Mouse (Mus musculus) CD4-positive, CD25-positive, alpha-beta regulatory T cell, adult 4 months (primary cell): ENCODE results near the gene Plce1. TPM values are rescaled to one million over a fixed set of nuclear protein-coding genes. Genes with fewer than 3 reads are reported as not detected.

ENCODE experiments used
- ATAC-seq: one replicate; pipeline ENCODE4 v1.8.0; 2017
- polyA plus RNA-seq, 2 experiments: library from polyadenylated mRNA; unstranded; fragments of 100-300 nt; shearing (Covaris generic); gene quantifications; one replicate each; pipeline ENCODE4 v1.2.1; 2017

The Plce1 gene
- polyA plus RNA-seq, 2 experiments from 2014 or later = 0.09 to 0.20 TPM

DNA sequence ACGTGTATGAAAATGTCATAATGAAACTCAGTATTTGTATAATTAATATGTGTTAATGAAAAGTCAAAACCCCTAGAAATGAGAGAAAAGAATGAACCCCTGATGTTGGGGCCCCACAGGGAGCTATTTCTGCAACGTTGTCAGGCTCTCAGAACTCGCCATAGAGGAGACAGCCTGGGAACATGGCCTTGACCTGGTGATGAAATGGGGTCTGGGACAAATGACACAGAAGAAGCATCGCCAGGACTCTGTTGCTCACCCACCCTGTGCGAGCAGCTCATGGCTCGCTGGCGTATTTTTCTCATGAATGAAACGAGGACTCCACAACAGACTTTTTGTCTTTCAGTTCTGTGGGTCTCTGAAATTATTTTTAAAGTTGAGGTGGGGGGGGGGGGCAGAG lies 109.0 kb downstream of the Plce1 start:
- no peak for ATAC-seq

DNA sequence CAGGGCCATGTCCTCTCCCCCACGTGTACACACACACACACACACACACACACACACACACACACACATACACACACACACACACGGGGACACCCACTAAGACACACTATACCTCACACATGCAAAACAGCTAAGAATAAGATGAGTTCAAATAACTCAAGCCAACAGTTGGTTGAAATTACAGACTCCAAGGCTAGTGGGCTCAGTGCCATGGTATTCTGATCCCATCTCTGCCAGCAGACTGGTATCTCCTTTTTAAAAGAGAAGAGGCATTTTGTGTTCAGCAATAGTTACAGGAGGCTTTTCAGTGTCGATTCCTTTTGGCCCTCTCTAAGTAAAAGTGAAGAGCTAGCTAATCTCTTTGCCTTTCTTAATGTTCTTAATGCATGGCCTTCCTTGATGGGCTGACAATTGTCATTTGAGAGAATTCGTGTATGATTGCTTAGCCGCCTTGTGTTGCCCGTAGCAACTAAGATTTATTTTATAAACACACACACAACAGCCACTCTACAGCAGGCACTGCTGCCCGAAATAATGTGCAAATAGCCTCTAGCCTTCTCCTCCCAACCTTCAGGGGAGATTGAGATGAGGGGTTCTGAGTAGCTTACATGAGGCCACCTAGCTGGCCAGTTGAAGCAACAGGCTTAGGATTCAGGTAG lies 111.8 kb downstream of the Plce1 start:
- ATAC-seq = no peak

DNA sequence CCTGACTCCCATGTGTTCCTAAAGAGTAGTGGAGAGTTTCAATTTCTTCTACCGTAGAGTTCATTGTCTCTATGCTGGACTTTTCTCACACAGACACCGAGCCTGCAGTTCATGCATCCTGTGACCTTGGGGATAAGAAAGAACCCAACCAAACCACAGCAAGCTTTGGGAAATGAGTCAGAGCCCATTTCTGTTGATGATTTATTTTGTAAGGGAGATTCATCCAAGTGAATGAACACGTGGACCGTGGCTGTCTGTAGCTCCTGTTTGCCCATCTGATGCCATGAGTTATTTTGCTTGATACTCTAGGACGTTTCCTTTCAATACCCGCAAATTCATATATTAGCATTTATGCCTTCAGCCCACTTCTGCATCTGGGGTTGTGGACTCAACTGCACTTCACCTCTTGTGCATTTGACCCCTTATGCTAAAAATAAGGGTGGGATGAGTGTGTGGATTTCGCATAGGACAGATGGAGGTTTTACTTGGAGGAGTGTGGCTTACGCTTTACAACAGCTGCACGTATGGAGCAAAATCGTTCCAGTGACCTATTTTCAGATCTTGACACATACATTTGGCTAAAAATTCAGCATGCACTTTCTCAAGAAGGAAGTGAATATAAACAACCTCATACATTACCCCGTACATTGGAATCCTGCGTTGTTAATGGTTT lies 112.5 kb downstream of the Plce1 start:
- ATAC-seq = no peak

DNA sequence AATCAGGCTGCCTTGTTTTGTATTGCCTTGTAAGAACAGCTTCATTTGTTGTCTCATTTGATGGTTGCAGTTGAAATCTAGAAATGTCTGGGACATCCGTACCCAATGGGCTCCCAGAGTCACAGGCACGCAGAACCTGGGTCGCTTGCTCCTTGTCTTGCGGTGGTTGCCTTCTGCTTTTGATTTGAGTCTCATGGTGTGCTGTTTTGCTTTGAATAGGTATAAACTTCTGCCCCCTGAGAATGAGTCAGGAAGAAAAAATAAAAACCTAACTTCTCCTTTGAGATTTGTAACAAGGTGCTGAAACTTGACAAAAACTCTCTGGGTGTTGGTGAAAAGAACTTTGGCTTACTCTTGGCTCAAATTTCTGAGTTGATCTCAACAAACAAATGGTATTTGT lies 115.2 kb downstream of the Plce1 start:
- no peak for ATAC-seq

DNA sequence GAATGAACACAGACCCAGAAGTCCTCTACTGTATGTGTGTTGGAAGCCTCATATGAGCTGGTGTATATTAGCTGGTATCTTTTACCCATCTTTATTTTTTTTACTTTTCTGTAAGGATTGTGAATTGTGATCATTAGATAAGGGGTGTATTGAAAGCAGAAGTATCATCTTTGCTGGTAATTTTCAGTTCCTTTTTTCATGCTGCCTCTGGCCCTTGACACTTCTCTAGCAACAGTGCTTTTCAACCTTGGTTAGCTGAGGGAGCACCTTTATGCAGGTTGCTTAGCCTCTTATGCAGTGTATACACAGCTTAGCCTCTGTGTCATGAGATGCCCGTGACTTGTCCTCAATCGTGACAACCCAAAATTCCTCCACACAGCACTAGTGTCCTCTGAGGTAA lies 116.5 kb downstream of the Plce1 start:
- ATAC-seq = no peak

DNA sequence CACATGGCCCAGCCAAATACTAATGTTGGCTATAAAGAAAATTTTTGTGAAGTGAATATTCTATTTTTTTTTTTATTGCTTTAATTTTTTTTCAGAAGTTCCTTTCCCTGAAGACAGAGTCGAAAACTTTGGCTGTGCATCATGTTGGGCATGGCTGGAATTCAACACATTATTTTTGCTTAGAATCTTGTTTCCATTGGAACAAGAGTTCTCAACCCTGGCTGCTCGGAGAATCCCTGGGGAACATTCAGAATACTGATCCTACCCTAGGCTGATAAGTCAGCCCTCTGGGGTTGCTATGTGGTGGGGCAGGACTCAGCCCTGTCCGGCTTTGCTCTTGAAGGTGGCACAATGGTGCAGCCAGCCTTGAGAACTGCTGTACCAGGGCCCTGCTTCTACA lies 118.1 kb downstream of the Plce1 start:
- no peak for ATAC-seq

DNA sequence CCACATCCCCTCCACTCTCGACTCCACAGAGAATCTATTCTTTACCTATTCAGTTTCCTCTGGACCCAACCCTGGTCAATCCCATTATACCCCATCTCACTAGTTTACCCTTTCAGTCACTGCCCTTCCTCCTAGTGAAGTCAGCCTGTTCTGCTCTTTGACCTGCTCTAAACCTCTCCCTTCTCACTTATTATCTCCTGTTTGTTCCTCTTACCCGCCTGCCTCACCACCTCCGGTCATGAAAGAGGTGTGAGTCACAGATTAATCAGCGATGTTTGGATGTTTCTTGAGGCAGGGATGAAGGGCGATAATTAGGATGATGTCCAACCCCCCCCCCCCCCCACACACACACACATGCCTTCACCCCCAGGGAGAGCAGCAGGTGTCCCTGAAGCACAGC lies 120.2 kb downstream of the Plce1 start:
- ATAC-seq = no peak

DNA sequence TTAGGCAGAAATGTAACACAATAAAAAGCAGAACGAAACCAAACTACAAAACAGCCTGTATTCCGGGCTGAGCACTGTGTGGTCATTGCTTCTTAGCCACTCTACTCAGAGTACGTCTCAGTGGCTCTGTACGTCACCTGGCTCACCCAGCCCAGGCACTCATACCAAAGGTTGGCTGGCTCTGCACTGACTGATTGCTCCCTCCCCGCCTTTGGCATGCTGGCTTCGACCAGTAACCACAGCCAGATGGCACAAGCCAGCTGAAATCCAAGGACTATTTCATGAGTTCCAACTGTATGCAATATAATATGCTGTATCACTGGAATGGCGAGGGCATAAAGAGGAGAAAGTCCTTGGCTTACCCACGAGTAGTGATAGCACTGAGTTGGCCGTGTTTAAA lies 121.9 kb downstream of the Plce1 start:
- ATAC-seq = no peak

DNA sequence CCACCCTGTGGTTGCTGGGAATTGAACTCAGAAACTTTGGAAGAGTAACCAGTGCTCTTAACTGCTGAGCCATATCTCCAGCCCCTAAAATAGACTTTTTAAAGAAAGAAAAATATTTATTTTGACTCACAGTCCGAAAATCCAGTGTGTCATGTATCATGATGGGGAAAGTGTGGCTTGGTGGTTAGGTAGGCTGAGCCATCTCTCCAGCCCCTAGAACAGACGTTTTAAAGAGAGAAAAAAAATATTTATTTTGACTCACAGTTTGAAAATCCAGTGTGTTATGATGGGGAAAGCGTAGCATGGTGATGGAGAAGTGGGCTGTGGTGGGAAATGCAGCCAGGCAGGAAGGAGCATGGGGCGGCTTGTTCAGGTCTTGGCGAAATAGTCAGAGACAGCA lies 126.3 kb downstream of the Plce1 start:
- no peak for ATAC-seq

DNA sequence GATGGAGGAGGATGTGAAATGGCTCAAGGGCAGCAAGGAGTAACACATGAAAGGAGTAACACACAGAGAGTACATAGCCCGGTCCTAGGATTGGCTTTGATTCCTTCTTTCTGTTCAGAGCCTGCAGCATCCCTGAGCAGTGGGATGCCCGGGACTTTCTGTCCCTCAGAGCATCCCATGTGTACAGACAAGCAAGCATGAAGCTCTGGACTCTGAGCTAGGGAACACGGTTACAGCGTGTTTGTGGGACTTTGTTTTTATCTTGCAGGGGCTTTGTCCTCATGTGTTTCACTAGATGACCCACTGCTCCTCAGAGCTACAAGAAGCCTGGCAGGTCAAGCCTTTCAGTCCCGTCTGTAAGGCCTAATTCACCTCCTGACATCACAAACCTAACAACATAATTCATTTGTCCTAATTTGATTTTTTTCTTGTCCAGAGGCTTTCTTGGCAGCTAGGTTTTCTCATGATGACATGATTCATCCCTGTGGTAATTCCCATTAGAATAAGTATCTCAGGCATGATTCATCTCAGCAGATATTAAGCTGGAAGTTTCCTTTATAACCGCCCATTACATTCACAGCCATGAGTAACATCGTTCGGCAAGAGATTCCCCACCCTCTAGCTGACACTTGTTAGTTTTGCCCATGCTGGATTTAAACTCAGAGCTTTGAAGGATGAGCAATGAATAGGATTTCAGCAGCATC lies 128.2 kb downstream of the Plce1 start:
- no peak for ATAC-seq

DNA sequence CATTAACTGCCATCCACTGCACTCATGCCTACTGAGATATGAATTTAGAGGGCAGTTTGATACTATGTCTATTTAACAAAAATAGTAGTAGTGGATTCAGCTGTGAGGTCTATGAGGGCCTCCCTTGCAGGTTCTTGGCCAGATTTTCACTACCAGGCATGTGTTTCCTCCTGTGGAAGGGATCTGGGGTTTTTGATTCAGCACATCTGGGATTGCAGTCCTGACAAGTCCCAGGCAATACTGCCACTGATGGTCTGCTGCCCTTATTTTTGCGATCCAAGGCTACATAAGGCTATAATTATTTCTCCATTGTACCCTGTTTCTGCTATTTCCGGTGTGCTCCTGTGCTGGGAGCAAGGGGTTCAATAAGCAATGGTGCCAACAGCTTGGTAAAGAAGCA lies 129.4 kb downstream of the Plce1 start:
- no peak for ATAC-seq

DNA sequence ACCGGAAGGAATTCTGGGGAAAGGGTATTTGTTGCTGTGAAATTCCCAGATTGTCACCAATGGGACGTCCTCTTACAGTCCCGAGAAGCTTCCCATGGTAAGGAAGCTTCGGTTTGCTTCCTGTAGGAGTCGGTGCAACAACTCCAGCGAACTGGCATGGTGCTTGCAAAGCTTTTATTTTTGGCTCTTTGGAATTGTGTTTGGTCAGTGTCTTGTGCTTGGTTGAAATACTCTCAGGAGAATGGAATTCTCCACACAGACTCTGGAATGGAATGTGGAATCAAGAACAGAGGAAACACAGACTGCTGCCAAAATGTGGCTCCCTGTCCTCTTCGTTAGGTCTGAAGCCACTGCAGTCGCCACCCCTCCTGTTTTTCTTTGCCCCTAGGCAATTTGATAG lies 129.9 kb downstream of the Plce1 start:
- ATAC-seq = no peak

DNA sequence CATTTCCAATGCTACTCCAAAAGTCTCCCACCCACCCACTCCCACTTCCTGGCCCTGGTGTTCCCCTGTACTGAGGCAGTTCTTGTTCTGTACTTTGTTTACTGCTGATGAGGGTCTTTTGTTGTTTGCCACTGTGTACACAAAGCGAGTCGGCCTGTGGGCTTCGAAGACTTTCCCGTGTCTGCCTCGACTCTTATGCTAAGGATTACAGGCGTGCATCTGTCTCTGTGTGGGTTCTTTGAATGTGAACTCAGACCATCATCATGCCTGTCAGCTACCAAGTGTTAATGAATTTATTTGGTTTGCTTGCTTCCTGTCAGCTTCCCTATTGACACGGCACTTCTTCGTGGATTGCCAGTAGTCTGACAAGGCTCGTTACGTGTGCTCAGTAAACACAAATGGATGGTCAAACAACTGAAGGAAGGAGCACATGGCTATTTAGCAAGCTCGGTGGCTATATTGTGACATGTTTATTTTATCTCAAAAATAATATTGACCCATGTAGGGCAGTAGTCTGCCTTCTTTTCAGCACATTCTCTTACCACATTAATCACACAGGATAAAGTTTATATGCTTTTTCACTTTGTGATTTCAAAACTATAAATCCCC lies 133.3 kb downstream of the Plce1 start:
- no peak for ATAC-seq

DNA sequence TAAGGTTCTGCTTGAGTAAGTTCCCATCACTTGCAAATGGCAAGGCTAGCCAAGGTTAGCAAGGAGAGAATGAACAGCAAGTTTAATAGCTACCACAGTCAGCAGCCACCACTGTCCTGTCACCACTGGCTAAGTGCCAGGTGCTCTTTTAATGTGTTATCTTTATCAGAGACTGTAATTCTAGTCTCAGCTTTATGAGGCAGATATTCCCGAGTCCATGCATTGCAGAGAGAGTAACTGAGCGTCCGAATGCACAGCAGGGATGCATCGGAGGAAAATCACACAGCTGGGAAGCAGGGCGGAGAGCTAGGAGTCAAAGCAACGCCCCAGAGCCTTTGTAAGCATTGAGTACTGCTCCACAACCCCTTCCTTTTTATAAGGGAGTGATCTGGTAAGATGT lies 134.4 kb downstream of the Plce1 start:
- ATAC-seq = no peak

DNA sequence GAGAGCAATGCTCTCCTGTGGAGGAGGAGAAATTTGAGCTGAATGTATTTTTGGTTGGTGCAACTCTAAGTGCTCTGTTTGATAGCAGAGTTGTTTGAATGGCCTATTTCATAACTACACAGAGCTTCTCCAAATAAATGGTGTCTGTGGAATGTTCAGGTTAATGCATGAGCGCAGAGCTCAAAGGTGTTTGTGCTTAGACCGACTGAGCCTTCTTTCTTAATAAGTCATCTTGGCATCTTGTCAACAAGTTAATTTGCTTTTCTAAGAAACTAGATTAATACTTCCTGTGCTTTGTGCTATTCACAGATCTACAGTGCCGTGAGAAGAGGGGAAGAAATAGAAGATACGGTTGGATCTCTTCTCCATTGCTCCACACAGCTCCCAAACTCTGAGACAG lies 139.2 kb downstream of the Plce1 start:
- no peak for ATAC-seq

DNA sequence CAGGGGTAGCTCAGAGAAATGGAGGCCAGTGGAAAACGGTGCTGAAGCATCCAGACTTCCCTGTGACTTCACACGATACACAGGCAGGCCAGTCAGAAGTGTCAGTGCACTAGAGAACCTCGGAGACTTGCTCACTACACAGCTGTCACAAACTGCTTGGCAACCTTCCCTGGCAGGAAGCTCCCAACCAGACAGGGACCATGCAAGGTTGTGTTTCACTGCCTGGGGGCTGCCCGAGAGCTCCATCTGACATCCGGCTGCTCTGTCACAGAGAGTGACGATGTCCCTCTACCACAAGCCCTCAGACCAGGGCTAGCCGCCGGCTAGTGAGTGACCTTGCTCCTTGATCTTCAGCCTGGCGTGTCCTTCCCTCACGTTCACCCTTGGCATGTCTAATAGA lies 140.6 kb downstream of the Plce1 start:
- no peak for ATAC-seq

DNA sequence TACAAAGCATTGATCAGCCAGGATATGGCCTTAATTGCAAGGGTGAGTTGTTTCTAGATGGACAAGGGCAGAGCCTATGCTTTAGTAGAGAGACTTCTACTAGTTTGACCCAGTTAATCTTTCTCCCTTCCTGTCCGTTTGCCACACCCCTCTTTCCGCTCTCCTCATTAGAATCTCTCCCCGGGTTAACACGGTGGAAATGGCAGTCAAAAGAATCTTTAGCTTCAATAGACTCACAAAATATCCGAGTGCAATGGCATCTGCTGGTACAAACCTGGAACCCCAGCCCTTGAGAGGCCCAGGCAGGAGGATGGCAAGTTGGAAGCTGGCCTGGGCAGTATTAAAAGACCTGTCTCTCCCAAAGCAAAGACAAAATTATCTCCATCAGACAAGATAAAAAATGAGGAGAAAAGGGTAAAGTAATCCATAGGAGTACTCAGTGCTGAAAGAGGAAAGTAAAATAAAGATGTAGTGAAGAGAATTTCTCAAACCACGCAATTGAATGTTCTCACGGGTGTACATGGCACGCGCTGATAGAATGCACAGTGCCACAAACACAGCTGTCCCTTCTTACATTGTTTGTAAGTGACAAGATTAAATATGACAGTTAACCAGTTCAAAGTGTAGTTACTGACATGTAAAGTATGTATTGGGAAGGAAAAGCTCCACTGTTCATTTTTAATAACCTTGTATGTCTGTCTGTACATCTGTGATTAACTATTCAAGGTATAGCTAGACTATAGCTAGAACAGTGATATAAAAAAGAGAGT lies 145.5 kb downstream of the Plce1 start:
- no peak for ATAC-seq

DNA sequence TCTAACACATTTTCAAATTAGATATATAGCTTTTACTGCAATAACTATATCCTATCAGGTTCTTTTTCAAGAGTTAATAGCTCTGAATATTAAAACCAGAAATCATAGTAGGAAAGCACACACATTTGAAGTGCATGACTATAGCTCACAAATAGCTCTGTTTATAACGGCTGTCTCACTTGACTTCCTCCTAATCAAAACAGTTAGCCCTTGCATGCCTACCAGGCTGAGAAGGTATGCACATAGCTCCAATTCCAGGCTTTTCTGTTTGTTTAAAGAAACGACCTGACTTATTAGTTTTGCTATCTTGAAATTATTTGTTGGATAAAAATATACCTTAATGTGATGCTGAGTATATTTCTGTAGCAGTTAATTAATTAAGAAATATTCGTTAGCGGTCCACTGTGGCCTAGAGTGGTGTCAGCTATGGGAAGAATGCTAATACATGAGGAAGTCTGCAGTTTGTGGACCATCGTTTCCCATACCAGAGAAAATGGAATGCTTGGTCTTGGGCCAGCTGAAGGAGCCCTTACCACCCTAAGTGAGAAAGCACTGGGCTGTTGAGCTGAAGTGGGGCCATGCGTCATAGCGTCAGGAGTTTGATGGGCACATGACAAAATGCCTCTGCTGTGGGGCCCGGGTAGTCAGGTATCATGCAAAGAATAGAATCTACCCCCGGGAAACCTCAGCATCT lies 146.3 kb downstream of the Plce1 start:
- ATAC-seq = no peak

DNA sequence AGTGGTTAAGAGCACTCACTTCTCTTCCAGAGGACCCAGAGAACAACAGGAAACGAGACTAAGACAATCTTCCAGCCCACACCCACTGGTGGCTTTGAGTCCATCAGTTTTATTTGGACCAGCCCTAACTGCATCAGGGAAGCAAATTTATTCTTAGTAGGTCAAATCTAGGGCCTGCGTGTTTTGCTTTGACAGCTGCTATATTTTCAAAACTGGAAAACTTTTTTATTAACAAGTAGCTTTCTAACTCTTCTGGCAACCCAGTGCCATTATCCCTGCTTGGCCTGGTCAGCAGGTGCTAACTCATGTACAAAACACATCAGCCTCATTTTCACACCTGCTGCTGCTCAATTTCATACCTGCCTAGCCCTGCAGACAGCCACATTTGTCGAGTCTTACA lies 151.3 kb downstream of the Plce1 start:
- ATAC-seq = no peak

DNA sequence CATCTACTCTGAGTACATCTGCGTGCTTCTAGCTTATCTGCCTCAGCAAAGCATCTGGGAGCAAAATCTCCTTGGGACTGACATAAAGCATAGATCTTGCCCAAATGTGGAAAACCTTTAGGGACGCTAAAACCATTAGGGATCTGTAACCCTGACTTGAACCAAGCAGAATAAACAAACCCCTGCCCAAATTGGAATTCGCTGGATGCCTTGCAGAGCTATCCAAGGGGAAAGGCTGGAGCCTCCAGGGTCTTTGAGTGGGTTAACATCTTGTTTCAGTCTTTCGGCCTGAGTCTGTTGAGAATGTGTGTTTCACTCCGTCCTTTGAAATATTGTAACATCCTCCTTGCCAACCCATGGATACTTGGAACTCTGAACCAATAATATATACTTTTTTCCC lies 152.4 kb downstream of the Plce1 start:
- no peak for ATAC-seq

DNA sequence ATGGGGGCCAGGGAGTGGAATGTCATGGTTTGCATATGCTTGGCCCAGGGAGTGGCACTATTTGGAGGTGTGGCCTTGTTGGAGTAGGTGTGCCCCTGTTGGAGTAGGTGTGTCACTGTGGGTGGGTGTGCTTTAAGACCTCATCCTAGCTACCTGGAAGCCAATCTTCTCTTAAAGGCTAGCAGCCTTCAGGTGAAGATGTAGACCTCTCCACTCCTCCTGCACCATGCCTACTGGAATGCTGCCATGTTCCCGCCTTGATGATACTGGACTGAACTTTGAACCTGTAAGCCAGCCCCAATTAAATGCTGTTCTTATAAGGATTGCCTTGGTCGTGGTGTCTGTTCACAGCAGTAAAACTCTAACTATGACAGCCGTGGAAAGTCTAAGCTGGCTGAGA lies 158.1 kb downstream of the Plce1 start:
- ATAC-seq = no peak

DNA sequence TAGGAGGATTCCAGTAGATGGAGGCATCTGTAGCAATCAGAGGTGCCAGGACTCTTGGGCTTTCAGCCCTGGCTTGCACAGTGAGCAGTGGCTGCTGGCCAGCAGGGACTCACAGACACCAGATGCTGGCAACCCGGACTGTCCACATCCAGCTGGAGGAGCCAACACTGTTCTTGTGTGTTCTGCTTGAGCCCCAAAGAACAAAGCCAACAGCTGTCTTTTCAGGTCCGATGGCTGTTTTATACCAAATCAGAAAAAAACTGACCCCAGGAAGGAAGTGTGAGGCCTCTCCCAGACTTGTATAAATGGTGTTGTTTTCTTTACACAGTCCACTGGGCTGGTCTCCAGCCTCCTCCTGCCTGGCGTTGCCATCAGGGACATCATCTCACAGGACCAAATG lies 158.9 kb downstream of the Plce1 start:
- ATAC-seq = no peak
